Mouse (Mus musculus): Measurements from ENCODE around the gene Gm10447.

GRCm38 (mm10) chr11:53433057-53433456, 23.9 kb downstream of the Gm10447 start:
- no peak for TF ChIP-seq CTCF (IDR thresholded peaks at IDR 0.05; ENCODE audit: low read depth, low read length)
- TF ChIP-seq POLR2A (IDR thresholded peaks at IDR 0.05; ENCODE audit: borderline replicate concordance, low read depth, low read length), result no peak
